Mouse (Mus musculus): ENCODE results near the gene Rbm14.

DNA sequence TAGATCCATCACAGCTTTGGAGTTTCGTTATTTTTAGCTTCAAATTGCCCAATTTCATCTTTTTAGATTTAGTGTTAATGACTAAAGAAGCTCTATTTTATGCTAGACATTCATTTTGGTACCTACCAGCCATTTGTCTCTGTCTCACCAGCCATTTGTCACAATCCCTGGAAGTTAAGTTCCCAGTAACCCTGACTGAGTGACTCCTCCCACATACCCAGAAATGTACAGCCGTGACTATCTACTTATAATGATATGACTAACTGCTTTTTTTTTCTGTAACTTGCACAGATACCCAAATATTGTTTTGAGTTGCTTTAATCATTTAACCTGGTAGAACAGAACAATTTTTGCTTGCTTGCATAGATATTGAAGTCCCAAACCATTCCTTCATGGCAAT, 34.4 kb upstream of the Rbm14 start:
- no peak for TF ChIP-seq CTCF (IDR thresholded peaks at IDR 0.05; ENCODE audit: borderline replicate concordance, insufficient read depth, low read depth, low read length)
- no peak for TF ChIP-seq POLR2A (IDR thresholded peaks at IDR 0.05; ENCODE audit: borderline replicate concordance, insufficient read depth, low read length)

All from cerebellum, adult 2 months (tissue).